Mouse (Mus musculus) CH12.LX (cell line): ENCODE data around the gene Ccdc81.

Source experiments
- MEF2A ChIP-seq: IDR thresholded peaks from 2 replicates; pipeline ENCODE4 v1.6.1; 2014; ENCODE audit warnings: low read depth, mild to moderate bottlenecking, inconsistent platforms, low read length, improper control_type of control experiment, borderline replicate concordance
- NRF1 ChIP-seq: IDR thresholded peaks from 2 replicates; pipeline ENCODE4 v1.6.1; 2014; ENCODE audit warnings: low read depth, mild to moderate bottlenecking, inconsistent platforms, low read length, improper control_type of control experiment, moderate library complexity
- SIN3A ChIP-seq: IDR thresholded peaks from 2 replicates; pipeline ENCODE4 v1.6.1; 2012; ENCODE audit warnings: low read length, improper control_type of control experiment, inconsistent platforms
- ZC3H11A ChIP-seq: IDR thresholded peaks from 2 replicates; pipeline ENCODE4 v1.6.1; 2012; ENCODE audit warnings: low read depth, mild to moderate bottlenecking, inconsistent platforms, low read length, improper control_type of control experiment

- TF ChIP-seq ZC3H11A (no peak), NRF1 (no peak), SIN3A (no peak), MEF2A (no peak)
These were observed 50.3 kb downstream of the Ccdc81 start for GRCm38 (mm10) chr7:89853131-89853530.
